Mouse (Mus musculus) macrophage (primary cell): Measurements from ENCODE around the gene Cdh1. TPM values are rescaled to one million over a fixed set of nuclear protein-coding genes. Genes with fewer than 3 reads are reported as not detected.

Experiments
- H3K27ac ChIP-seq: fragments of 350-480 bp; formaldehyde crosslinking; 2 replicates; pipeline ENCODE4 v1.9.0; 2021
- H3K36me3 ChIP-seq: fragments of 350-480 bp; formaldehyde crosslinking; 2 replicates; pipeline ENCODE4 v1.9.0; 2021; ENCODE audit errors: inconsistent target
- H3K4me3 ChIP-seq: fragments of 350-480 bp; formaldehyde crosslinking; 2 replicates; pipeline ENCODE4 v1.9.0; 2021; ENCODE audit errors: inconsistent target
- H3K79me2 ChIP-seq: fragments of 350-480 bp; formaldehyde crosslinking; 2 replicates; pipeline ENCODE4 v1.9.0; 2021; ENCODE audit errors: inconsistent target
- WGBS: methylation state at CpG from one replicate; pipeline ENCODE4 v1.1.7; 2026; ENCODE audit warnings: inconsistent platforms; ENCODE audit not compliant: missing documents; 5-methylcytosine and 5-hydroxymethylcytosine counted together
- polyA plus RNA-seq: library from polyadenylated mRNA; stranded (reverse); fragments of 250-400 nt; gene quantifications from 3 replicates; pipeline ENCODE4 v1.2.4, GENCODE M21; 2018; ENCODE audit warnings: inconsistent platforms

Cdh1 gene
- polyA plus RNA-seq, 1 experiment from 2014 or later = 0.20 TPM

- Histone ChIP-seq H3K27ac (no peak overlapping the region), H3K4me3 (no peak overlapping the region), H3K36me3 (no peaks in the 10 kb centered on the region), H3K79me2 (no peaks in the 10 kb centered on the region)
- WGBS = 6% methylated on average over 3 of the region's 3 CpGs
Observed at GRCm38 (mm10) chr8:106701360-106701759, 98.2 kb downstream of the Cdh1 start.

DNA sequence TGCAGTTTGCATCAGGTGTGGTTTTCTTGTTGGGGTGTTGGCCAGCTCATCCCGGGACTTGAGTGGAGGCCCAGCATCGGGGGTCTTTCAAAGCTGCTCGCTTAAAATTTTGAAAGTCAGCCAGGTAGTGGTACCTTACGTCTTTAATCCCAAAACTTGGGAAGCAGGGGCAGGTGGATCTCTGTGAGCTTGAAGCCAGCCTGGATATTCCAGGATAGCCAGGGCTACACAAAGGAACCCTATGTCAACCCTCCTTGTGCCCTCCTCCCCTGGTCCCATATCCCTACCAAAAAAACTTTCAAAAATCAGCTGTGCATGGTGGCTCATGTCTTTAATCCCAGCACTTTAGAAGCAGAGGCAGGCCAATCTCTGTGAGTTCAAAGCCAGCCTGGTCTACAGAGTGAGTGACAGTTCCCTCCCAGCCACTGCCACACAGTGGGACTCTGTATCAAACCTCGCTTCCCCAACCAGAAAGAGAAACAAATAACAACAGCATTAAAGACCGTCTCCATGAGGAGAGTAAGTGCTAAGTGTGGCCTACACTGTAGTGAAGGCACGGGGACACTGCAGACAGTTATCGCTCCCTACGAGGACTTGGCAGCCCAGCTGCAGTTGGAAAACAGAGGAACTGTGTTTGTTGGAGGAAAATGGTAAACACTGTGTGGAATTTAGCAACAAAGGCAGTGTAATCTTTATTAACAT is 101.2 kb downstream of the Cdh1 start:
- Histone ChIP-seq H3K4me3 (no peak overlapping the region), H3K79me2 (no peaks in the 10 kb centered on the region), H3K27ac (no peak overlapping the region), H3K36me3 (no peaks in the 10 kb centered on the region)
- 91% methylated on average over 9 of the region's 9 CpGs for WGBS

DNA sequence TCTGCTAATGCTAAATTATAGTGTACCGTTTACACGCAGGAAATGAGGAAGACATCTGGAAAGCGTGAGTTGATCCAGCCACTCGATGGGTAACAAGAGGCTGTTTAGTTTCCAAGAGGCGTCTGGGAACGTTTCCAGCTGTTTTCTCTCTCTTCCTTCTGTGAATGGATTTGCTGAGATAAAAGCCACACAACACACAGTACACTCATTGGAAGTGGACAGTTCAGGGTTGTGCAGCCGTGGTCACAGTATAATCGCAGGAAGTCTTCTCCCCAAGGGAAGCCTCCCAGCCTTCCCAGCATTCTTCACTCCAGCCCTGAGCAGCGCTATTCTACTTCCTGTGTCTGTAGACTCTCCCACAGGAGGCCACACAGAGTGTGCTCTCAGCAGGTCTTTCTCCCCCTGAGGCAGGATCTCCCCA is 101.8 kb downstream of the Cdh1 start:
- no peaks in the 10 kb centered on the region for H3K79me2 ChIP-seq

DNA sequence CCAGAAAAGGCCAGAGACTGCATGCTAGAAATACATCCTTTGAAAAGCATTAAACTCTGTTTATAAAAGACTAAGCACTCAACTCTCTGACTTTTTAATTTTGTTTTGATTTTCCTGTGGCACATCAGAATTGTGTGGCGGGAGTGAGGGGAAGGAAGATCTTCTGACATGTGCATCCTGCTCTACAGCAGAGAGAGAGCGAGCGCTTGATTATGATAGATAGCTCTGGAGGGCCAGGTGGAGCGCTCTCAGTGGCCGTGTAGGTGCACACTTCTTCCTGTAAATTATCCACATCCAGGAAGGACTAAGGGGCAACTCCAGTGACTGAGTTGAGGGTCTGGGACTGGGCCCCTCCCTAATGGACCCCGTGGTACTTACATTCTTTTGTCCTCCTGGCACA is 103.0 kb downstream of the Cdh1 start:
- WGBS = 88% methylated on average over 6 of the region's 6 CpGs
- no peaks in the 10 kb centered on the region for H3K36me3 ChIP-seq
- no peaks in the 10 kb centered on the region for H3K79me2 ChIP-seq
- H3K4me3 ChIP-seq = no peak overlapping the region
- no peak overlapping the region for H3K27ac ChIP-seq

More for the DNA sequence above, 101.8 kb downstream of the Cdh1 start:
- H3K27ac ChIP-seq = no peak overlapping the region
- WGBS = 84% methylated on average over 9 of the region's 9 CpGs
- H3K36me3 ChIP-seq = no peaks in the 10 kb centered on the region
- no peak overlapping the region for H3K4me3 ChIP-seq

GRCm38 (mm10) chr8:106710002-106710401 is 106.9 kb downstream of the Cdh1 start:
- WGBS = 86% methylated on average over 2 of the region's 2 CpGs
- H3K27ac ChIP-seq = no peak overlapping the region
- no peaks in the 10 kb centered on the region for H3K36me3 ChIP-seq
- no peak overlapping the region for H3K4me3 ChIP-seq
- H3K79me2 ChIP-seq = no peaks in the 10 kb centered on the region

- no peaks in the 10 kb centered on the region for H3K79me2 ChIP-seq
- WGBS = 96% methylated on average over 3 of the region's 3 CpGs
- H3K4me3 ChIP-seq = no peak overlapping the region
- H3K27ac ChIP-seq = no peak overlapping the region
- no peaks in the 10 kb centered on the region for H3K36me3 ChIP-seq
Observed at GRCm38 (mm10) chr8:106712487-106712886, 109.3 kb downstream of the Cdh1 start.

DNA sequence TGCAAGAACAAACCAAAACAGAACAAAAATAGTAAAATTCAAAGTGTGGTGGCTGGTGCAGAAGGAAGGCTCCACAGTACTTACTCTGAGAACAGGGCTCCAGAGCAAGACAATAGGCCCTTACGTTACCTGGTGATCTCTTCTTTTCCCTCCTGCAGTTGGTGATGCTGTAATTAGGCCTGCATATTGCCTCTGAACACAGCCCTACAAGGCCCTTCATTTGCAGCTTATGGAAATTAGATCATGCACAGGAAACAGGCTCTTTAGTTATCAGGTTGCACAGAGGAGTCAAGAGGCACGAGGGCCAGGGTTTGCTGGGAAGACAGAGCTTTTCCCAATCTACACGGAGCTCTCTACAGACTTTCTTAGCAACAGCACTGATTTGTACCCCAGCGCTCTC is 111.1 kb downstream of the Cdh1 start:
- Histone ChIP-seq H3K79me2 (no peaks in the 10 kb centered on the region), H3K27ac (no peak overlapping the region), H3K4me3 (no peak overlapping the region), H3K36me3 (no peaks in the 10 kb centered on the region)
- 92% methylated on average over 4 of the region's 4 CpGs for WGBS

DNA sequence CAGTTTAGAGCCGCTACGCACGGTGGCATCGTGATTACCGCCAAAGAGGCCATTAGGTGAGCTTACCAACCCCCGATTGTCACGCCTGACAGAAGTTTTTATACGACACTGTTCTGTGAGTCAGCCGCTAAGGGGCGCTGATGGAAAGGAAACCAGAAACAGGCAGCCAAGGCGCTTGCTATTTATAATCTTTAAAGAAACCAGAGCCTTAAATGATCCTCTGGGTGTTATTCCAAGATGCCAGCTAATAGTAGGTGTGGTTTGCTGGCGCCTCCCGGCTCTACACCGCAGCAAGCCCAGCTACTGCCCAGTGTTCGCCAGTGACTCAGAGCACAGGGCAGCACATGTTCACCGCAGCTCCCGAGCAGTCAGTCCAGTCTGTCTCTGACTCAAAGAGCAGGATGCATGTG is 114.9 kb downstream of the Cdh1 start:
- 25% methylated on average over 17 of the region's 17 CpGs for WGBS

More for the DNA sequence above, 114.9 kb downstream of the Cdh1 start:
- Histone ChIP-seq H3K27ac (no peak overlapping the region), H3K36me3 (no peaks in the 10 kb centered on the region), H3K4me3 (no peak overlapping the region), H3K79me2 (no peaks in the 10 kb centered on the region)

Other genes with a start within 250 kb of the Cdh1 start
- gene Zfp90, start 188.0 kb upstream of the Cdh1 start, polyA plus RNA-seq = 28.4 to 47.9 TPM (median 29.5 TPM) in 3 replicates
- not detected in 3 replicates for gene 6030452D12Rik, start 102.8 kb upstream of the Cdh1 start, polyA plus RNA-seq
- not detected in 3 replicates for gene Cdh3, start 92.5 kb upstream of the Cdh1 start, polyA plus RNA-seq
- 1.9 to 16.1 TPM (median 13.7 TPM) in 3 replicates for gene Gm10073, start 29.9 kb upstream of the Cdh1 start, polyA plus RNA-seq
- 0.75 to 1.9 TPM (median 0.82 TPM) in 3 replicates for gene Tango6, start 79.7 kb downstream of the Cdh1 start, polyA plus RNA-seq